Mouse (Mus musculus) cerebellum, adult 11 months (tissue): ENCODE measurements around the gene Ap1g2.

Source experiments
- DNase-seq: peaks from one replicate; pipeline ENCODE4 v3.0.0; 2022

Ap1g2 gene

DNA sequence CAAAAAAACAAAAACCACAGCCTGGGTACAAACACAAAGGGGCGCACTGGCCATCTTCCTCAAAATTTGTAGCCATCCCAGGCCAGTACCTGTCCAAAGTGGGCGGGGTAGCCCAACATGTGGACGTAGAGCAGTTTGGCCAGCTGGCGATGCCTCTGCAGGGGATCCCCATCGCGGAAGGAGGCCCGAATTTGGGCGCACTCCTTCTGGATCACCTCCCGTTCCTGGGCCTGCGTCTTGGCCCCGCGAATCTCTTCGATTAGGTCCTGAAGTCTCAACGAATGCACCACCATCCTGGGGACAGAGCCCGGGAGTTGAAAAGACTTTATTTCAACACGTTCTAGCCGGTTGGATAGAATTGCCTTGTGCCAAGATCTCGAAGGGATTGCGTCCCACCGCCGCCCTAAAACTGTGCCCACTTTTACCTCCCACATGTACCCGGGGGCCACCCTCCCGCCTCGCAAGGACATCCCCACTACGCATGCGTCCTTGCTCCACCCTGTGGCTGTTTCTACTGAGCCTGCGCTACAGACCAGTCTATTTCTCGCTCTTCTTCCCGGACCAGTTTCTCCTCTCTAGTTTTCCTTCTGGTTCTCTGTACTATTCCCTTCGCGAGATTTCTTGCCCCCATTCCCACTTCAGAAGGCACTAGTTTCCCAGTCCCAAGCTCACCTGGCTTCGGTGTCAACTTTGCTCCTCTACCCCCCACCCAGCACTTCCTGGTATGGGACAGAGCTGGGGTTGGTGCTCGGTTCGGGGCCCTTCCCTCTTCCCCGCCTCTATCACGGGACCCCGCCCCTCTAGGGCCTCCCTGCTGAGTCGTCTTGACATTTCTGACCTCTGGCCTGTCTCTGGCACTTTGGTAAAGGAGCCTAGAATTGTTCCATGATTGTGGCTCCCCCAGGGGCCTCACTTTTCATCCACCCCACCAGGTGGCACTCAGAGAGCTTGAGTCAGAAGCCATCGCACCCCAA, at the start of gene Ap1g2:
Gene Ap1g2 (minus strand): TSS at position 758 of the 974 bp plus-strand sequence.
- peak; percentile 86 for DNase-seq

DNA sequence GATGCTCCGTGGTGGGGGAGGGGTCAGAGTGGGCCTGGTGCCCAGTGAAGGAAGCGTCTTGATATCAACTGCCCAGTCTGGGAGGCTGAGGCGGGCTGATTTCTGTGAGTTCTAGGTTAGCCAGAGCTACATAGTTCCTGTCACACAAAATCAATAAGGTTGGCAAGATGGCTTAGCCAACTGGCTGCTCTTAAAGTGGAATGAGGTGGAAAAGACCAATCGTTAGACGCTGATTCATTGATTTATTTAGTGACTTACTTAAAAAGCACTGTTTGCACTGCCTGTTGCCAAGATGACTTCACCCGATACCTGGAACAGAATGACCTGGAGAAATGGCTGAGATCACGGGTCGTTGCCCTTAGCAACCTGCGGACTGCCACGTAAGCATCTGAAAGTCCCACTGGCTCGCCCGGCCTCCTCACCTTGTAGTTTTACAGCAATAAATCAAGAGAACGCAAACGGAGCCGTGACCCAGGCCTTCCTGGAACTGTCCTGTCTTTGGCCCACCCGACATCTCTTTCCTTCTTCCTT, 46.6 kb upstream of the Ap1g2 start:
- no peak for DNase-seq

DNA sequence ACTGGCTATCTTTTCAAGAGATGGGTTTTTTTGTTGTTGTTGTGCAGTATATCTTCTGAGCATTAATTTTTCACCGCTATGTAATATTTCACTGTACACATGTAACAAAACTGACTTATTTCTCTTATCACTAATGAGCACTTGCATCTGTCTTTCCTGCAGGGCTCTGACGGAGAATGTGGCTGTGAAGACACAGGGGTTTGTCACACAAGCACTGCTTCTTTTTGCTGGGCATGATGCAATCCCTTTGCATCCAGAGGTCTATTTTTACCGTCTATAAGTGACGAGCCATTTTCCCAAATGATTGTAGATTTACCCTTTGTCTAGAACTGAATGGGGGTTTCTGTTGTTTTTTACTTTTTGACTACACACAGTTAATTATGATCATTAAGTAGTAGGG, 45.8 kb upstream of the Ap1g2 start:
- DNase-seq = no peak

DNA sequence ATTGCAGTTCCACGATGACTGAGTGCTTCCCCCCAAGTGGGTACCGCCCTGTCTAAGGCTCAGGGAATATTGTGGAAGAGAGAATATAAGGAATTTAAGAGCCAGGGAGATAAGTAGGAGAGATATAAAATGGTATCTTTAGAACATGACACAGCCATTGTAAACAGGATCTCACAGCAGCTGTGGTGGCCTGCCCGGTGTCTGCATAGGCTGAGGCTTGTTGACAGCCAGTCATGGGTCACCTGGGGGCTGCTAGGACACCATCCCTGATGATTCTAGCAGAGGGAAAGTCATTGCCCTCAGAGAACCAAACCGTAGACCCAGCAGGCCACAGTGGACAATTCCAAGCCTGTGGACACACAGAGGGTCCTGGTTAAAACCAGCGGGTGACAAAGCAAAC, 44.6 kb upstream of the Ap1g2 start:
- DNase-seq = no peak

DNA sequence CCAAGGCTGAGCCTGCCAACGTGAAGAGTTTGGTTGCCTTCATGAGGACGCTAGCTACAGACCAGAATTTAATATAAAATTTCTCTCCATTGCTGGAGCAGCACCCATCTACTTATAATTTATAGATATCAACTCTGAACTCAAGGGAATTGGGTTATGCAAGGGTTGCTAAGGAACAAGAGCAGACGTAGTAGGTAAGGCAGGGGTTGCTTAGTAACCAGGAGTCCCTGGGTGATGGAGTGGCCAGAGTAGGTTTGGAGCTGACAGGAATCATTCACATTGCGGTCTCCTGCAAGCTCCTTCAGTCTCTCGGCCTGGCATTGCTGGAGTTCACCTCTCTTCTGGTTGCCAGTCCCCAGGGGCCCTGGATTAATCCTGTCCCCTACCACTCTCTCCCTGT, 42.6 kb upstream of the Ap1g2 start:
- DNase-seq = no peak

DNA sequence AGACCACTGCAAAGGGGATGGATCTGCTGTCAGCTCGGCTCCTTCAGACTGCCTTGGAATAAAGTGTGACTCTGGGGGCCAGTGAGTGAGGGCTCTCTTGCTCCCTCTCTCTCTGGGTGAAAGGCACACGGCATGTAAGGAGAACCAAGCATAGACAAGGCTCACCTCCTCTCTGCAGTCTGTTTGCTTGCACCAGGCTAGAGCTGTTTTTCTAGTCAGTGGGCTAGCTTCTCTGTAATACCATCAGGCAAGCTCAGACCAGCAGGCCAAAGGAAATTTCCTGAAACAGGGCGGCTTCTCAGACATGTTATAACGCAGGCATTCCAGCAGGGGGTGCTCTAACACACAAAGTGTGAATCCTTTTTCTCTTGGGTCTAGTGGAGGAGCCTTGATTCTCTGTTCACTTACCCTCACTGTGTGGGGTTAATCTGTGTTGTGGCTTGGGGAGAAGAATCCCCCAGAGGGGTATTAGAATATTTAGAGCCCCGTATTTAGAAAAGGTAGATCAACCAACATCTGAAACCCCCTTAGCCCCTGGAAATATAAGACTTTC, 42.0 kb upstream of the Ap1g2 start:
- DNase-seq = peak; percentile 68

DNA sequence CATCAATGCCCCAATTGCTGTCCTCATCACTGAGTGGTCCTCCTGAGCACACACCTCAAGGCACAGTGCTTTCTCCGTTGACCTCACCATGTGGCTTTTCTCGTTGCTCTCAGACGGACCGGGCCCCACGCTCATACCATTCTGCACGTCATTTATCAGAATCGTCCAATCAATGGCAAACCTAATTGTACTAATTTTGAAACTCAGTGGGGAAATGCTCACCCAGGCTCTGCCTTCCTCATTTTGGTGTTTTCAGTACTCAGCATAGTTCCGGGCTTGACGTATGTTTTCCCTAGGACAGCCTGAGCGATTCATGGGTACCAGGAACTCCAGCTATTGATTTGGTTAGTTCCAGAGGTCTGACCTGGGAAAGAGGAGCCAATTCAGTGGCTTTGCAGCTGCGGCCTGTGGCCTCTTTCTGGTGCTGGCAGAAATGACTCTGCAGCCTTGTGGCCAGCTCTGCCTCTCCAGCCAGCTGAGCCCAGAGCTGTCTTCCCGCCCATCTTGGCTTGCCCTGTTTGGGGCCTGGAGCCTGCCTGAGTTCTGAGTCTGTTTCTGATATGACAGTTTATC, 40.5 kb upstream of the Ap1g2 start:
- no peak for DNase-seq

DNA sequence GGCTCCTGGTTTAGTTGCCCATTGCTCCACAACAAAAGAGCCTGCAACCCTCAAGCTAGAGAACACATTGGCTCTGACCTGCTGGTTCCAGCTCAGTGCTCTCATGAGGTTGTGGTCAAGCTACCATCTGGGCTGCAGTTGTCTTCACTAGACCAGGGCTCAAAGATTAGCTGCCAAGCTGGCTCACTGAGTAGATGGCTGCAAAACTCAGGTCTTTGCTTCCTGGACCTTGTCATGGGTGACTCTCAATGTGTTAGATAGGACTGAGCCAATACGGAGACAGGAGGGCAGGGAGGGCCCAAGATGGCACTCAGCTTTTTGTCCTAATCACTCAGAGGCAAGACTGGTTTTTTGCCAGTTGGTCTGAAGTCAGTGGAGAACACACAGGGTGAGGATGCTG, 39.9 kb upstream of the Ap1g2 start:
- no peak for DNase-seq

DNA sequence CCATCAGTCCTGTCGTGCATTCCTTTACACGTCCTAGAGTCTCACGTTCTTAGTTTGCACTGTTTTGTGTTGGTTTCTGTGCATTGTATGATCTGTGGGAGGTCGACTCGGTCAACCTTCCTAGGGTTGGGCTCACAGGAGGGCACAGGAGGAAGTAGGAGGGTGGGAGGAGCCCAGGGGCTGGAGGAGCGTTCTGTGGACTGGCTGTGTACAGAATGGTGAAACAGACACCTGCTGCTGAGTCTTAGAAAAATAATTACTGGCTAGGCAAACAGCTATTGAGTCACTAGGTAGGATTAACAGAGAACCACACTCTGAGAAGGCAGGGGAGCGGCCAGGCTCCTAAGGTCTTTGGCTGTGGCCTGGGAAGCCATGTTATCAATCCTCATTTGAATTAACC, 32.9 kb upstream of the Ap1g2 start:
- DNase-seq = no peak

DNA sequence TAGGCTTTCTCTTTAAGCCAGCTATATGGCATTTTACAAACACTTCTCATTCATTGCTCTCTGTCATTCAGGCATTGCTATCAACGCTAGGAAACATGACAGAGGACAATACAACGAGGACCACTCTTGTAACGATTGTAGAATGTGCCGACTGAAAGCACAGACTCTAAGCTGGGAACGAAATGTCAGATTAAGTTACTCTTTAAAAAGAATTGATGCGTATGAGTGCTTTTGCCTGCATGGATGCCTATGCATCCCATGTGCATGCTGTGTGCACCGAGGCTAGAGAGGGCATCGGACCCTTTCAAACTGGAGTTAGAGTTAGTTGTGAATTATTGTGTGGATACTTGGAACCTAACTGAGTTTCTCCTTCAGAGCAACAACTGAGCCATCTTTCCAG, 29.3 kb upstream of the Ap1g2 start:
- DNase-seq = no peak

DNA sequence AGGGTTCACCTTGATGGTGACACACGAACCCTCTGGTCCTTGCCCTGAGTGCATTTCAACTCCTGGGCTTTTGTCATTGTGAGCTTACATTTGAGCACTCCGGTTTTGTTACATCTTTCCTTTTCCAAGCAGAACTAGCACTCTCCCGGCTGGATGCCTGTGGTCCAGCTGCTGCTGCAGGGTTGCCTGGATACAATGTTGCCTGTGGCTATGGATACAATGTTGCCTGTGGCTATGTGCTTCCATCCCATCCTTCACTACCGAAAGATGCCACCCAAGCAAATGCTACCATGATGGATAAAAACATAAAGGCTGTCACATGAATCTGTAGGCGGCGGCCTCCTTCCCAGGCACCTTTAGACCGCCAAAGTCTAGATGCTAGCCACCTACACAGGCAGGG, 20.1 kb upstream of the Ap1g2 start:
- no peak for DNase-seq

DNA sequence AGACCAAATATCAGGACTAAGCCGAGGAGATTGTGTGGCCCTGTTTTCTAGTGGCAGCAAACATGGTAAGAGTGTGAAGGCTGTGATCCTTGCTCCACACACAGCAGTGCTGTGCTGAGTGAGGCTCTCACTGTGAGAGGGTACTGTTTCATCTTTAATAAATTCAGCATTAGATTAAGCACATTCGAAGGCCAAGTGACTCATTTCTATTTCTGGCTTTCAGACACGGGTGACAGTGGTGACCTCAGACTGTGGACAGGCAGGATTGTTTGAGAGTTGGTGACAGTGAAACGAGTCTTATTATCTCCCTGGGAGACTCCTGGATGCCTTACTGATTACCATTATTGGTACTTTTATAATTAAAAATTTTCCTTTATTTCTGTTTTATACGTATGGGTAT, 19.3 kb upstream of the Ap1g2 start:
- DNase-seq = no peak

DNA sequence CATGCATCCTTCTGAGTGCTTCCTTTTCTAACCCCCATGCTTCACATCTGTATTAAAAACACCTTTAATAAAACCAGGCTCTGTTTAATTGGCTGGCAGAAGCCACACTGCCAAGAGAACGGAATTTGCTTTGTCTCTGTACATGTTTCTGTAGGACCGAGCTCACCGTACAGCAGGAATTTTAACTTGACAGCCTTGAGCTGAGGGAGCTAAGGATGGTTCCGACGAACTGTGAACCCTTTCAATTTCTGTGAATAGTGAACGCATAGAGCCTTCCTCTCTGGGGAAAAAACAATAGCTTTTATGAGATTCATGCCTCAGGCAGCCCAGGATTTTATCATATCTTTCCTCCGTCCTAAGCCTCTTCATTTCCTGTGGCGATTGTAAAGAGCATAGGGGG, 16.0 kb upstream of the Ap1g2 start:
- no peak for DNase-seq

DNA sequence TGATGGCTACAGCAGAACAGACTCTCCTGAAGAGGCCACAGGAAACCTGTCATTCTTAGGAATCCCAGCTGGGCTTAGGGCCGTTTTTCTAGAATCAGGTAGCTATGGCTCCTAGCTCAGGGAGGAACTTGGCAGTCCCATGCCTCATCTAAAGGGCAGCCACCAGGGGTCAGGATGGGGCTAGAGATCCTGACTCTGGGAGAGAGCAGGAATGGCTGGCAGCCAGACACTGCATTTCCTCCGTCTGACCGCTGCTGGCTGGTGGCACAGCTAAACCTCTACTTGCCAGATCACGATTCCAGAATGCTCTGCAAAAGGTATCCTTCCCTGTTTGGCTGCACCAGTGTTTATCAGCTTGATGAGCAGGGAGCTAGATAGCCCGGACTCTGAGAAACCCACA, 15.6 kb upstream of the Ap1g2 start:
- peak; percentile 90 for DNase-seq

DNA sequence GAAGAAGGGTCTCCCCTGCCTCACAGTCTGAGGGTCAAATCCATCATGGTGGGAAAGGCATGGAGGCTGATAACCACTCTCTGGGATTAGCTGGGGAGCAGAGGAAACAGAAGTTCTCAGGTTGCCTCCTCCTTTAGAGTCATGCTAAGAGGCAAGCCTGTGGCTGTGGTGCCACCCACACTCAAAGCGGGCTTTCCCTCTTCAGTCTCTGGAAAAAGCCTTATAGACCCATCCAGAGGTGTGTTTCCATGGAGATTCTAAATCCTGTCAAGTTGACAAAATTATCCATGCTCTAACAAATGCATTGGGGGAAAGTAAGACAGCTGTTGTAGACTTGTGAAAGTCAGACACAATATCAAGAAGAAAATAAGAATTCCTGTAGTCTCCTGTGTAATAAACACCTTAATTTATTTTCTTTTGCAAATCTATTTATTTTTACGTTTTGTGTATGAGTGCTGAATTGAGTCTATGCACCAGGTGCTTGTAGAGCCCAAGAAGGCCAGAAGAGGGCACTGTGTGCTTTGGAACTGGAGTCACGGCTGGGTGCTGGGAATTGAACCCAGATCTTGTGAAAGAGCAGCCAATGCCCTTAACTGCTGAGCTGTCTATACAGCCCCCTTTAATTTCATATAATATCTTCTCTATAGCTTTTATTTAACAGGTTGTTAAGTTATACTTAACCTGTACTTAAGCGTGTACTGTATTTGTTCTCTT, 13.2 kb upstream of the Ap1g2 start:
- no peak for DNase-seq

DNA sequence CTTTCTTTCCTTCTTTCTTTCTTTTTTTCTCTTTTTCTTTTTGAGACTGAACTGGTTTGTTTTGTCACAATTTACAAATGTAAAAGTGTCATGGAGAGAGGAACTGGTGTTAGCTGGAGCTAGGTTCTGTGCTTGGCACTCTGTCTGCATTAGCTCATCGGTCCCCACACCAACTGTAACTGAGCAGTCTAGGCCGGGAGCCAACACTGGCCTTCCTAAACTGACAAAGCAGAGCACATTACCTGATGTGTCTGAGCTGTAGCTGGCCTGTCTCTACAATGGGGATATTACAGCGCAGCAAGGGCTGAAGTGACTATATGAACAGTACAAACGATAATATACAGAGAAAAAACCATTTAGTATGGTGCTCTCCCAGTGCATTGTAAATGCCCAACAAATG, 12.5 kb upstream of the Ap1g2 start:
- peak; percentile 83 for DNase-seq

DNA sequence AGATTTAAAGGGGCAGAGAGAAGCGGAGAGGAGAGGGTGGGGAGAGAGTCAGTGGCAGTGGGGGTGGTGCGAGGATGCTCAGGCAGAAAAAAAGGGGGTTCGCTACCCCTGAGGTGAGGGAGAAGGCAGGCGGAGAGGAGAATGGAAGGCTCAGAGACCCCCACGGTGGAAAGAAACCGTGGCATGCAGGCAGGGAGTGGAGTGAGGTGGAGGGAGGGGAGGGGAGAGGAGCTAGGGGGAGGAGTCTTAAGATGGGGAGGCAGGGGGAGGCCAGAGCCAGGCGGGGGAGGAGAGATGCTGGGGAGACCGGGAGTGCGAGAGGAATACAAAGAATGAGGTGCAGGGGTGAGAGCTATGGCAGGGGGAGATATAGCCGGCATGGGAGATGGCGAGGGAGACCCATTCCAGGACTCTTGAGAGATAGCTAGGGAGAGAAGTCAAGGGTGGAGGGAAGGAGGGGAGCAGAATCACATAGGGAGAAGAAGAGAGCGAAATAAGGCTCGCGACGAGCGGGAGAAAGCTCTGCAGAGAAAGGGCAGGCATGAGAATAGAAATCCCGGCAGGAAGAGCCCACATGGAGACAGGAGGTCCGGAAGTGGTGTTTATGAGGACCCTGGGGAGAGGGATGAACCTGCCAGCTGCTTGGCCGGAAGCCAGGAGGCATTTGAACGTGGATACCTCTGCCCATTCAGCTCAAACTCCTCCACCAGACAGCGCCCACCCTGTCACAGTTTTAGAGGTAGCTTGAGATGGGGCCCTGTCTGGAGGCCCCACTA, 10.2 kb upstream of the Ap1g2 start, which contains the start of gene Jph4:
Gene Jph4 (minus strand): TSS at position 511 of the 776 bp plus-strand sequence.
- peak; percentile 80 for DNase-seq

DNA sequence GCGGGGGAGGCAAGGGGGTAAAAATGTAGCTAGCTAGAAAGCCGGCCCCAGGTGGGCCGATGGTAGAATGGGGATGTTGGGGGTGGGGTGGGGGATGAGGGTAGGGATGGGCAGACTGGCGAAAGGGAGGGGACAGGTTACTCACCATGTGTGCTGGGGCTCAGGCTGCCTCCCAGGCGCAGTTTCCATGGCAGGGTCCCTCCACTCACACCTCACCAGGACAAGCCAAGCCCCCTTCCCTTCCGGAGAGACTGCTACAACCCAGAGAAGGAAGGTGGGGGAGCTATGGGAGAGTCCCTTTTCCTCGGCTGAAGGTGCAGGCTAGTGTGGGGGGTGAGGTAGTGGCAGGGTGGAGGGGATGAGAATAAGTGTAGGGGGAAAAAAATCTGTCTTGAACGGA, 9.5 kb upstream of the Ap1g2 start:
- DNase-seq = no peak

DNA sequence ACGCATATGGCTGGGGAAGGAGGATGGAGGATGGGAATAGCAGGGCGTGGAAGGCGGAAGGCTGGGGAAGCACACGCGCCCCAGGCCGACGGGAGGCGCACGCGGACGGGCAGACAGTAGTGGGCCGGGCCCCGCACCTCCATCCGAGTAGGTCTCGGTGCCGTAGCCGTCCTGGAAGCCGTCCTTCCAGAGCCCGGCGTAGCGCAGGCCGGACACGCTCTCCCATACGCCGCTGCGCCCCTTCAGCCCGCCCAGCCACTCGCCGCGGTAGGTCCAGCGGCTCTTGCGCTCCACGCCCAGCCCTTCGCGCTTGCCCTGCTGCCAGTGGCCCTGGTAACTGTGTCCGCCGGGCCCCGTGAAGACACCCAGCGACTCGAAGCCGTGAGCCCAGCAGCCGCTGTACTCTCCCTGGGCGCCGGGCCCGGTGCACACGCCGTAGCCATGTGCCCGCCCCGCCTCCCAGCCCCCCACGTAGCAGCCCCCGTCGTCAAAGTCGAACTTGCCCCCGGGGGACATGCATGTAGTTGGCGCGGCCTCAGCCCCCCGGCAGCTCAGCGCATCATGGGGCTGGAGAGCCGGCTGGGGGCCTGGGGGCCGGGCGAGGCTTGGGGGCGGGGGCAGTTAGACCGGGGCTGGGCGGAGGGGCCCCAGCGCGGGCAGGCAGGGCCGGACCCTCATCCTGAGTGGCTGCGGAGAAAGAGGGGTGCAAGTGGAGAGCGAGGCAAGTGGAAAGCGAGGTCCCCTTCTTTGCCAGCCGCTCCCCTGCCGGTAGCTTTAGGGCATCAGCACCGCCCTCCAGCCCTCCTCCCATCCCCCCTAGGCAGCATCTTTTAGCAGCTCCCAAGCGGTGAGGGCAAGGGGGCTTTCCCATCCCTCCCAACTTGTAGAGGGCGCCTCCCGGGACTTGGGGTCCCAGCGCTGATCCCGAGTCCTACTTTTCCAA, 8.6 kb upstream of the Ap1g2 start:
- peak; percentile 79 for DNase-seq

DNA sequence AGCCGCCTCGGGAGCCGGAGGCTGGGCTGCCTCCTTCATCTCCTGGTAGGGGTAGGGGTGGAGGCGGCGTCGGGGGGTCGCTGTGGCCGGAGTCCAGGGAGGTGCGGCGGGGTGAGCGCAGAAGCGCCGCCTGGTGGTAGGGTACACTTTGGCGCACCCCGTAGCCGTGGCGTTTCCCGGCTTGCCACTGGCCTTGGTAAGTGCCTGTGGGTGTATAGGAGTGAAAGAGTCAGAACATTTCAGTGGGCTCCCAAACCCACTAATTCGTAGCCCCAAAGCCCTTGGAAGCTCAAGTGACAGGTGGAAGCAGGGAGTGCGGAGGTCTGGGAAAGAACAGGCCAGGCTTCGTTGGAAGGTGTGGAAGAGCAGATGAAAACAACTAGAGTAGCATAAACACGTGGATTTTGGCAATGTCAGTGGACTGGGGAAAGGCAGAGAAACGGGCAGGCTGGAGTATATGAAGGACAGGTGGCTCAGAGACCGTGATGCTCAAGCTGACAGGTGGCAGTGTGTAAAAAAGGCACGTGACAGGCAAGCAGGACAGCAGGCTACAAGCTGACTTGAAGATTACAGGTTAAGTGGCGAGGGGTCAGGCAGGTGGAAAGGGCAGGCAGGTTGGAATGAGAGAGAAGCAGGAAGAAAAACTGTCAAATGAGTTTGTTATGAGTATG, 7.7 kb upstream of the Ap1g2 start:
- no peak for DNase-seq
